Mouse (Mus musculus) bone marrow, adult 2 months (tissue): ENCODE data around the gene Kdf1.

Experiments
- CTCF ChIP-seq: fragments of 200-500 bp; IDR thresholded peaks from 2 replicates; pipeline ENCODE4 v1.5.1; 2011; ENCODE audit warnings: low read length, control low read depth; ENCODE audit not compliant: control insufficient read depth, insufficient read depth
- POLR2A ChIP-seq: fragments of 200-500 bp; IDR thresholded peaks from 2 replicates; pipeline ENCODE4 v1.6.1; 2011; ENCODE audit warnings: low read depth, mild to moderate bottlenecking, control low read depth, low read length, borderline replicate concordance; ENCODE audit not compliant: control insufficient read depth

- no peak for TF ChIP-seq CTCF
- TF ChIP-seq POLR2A = no peak
Measured at GRCm38 (mm10) chr4:133552768-133553447, 34.1 kb downstream of the Kdf1 start, which contains the start of gene Nr0b2.
